Mouse (Mus musculus) thymus, postnatal 4 days (tissue): ENCODE results near the gene Irx4.

ENCODE experiments used
- DNase-seq: peaks from one replicate; pipeline ENCODE4 v3.0.0; 2021

The Irx4 gene

DNA sequence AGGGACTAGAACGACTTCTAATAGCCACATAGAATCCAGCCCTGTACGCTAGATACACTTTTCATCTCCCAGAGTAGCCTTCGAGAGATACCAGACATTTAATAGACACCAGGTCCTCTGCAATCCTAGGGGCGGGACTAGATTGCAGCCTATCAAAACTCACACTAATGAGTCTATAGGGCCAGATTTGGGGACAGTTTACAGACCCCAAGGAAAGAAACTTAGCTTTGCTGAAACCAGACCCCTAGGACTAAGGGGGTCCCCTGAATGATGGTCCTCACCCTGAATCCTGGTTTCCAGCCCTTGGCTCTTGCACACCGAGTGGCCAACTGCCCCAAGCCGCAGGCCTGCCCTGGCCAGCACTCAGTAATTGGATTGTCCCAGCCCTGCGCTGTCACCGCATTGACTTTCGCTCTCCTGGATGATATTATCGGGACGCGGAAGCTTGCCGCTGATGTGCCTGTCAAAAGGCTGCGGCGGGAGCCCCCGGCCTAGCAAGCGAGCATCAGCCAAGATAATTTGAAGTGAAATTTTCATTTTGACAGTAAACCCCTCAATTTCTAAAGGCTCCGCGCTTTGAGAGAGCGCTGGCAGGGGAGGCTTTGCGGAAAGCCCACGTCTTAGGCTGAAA is 10.3 kb downstream of the Irx4 start:
- DNase-seq = no peak

DNA sequence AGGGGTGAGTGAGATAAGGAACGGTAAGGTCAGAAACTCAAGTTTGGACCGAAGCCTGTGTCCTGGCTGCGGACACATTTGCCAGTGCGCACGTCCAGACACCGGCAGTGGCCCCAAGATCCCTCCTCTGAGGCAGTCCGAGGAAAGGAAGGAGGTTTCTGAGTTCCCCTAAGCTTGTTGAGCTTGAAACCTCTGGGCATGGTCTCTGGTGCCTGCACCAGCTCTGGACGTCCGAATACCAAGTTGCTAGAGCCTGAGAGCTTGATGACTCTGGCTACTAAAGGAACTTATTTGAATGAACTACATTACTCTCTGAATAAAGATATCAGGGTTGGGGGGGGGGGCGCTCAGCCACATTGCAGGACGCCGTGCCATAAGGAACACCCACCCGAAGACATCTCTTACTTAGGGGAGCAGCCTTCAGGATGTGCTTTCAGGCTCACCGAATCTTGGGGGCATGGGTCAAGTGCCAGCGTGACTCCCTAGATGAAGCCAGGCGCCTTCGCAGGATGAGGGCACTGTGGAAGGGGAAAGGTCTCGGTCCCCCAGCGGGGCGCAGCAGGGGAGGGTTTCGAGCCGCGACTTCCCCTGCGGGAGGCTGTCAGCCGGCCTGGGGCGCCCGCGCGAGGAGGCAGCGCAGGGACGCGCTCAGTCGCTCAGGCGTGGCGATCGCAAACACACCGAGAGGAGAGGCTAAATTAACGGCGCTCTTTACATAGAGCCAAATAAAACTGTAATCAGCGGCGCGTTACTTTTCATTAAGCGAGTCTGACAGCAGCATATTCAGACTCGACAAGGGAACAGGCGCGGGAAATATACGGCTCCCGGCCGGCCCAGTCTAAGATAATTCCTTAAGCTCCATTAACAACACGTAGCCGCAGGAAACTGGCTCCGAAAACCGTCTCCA is 11.3 kb downstream of the Irx4 start:
- peak; percentile 20 for DNase-seq

DNA sequence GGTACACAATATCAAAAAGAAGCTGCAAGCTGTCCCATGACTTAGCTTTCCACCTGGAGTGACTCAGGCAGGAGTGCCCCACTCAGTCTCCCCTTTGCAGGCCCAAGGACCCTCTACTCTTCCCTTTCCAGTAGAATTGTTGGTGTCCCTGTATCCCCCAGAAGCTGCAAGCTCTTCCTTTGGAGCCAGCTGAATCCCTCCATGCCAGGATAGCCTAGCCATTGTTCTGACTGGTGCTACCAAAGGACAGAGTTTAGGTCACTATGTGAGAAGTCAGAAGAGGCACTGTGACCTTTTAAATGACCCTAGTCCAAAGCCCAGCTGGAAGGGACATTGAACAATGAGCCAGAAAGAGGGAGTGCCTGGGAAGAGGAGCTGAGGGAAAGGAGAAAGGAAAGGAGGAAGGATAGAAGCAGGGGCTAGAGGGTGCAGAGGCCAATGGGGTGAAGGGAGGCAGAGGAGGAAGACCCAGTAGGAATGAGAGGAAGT is 12.6 kb downstream of the Irx4 start:
- no peak for DNase-seq

DNA sequence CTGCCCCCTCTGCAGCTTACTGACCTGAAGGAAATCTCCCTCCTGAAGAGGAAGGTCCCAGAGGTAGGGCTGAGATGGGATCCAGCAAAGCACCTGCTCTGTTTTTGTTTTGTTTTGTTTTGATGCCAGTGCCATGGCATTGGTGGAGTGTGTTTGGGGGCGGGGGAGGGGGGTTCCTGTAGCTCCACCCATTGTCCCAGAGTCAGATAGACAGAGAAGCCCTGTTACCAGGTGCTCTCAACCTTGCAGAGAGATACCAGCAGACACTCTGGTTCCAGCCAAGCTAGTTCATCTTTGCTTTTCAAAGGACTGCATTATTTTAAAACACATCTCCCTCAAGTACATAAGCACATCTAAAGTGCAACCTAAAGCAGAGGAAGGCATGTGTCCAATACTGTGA is 13.3 kb downstream of the Irx4 start:
- no peak for DNase-seq

DNA sequence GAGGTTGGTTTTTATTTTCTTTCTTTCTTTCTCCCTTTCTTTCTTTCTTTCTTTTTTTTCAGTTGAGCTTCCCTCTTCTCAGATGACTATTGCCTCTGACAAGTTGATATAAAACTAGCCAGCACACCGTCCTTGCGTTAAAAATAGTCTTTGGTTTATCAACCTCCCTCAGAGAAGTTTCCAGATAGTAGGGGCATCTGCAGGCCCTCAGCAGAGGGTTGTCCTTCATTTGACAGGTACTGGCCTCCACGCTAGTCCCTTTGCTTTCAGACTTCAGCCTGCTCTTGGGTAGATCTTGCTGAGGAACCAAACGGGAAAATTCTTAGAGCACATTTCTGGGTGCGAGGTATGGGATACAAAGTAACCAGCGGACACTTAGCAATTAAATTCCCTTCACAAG is 17.1 kb downstream of the Irx4 start:
- DNase-seq = no peak

DNA sequence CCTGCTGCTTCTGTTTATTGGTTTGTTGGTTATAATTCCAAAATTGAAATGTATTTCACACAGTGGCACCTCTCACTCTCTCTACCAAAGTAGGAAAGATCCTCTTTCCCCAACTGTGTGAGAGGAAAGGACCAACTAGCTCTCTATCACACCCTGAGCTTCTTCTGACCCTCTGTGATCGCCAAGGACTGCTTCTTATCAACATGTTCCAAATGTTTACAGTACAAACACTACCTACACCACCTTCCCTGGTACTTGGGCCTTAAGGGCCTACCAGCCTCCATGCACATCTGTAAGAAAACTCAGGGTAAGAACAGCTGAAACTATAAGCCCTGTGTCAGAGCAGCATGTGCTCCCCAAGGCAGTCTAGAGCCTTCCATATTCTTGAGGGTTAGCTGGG is 17.5 kb downstream of the Irx4 start:
- DNase-seq = no peak

DNA sequence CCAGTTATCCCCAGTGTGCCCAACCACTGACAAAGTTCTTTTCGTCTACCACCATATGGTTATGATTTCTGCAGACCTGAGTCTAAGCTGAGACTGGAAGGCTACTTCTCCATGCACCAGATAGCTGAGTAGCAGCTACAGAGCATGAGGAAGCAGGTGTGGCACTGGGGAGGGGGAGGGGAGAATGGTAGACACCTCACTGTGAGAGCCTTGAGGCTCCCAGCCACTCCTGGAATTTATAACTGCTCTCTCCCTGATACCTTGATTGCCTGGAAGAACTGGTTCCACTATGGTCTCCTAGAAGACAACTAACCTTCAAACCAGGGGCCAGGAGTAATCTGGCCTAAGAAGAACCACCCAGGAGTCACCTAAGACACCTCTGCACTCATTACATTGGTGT is 18.9 kb downstream of the Irx4 start:
- DNase-seq = no peak

DNA sequence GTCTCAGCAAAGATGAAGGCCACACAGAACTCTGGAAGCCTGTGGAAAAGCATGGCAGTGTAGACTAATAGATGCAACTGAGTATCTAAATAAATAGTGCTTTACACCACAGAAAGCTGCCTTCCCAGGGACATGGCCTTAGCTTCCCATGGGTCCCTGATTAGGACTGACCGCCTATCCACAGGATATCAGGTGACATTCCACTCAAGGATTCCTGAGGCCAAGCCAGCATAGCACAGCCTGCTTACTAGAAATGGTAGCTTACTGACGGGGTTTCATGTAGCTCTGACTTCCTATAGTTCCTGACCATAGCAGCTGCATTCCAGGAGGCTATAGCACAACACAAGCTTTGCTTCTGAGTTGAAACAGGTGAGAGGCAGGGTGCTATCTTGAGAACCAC is 22.1 kb downstream of the Irx4 start:
- no peak for DNase-seq

DNA sequence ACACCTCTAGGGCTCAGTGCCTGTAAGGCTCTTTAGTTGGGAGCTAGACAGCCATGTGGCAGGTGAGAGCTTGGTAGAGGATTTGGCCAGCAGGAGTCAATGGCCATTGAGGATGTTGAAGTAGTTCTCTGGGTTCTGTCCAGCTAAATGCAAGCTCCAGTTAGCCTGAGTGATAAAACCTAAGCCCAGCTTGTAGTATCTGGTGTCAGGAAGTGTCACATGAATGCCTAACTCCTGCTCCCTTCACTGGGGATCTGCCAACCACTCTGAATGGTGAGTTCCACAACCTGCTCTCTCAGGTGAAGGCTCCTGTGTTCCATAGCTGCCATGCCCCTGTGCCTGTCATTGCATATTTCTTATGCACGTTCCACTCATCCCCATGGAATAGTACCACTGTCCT is 23.3 kb downstream of the Irx4 start:
- DNase-seq = no peak

DNA sequence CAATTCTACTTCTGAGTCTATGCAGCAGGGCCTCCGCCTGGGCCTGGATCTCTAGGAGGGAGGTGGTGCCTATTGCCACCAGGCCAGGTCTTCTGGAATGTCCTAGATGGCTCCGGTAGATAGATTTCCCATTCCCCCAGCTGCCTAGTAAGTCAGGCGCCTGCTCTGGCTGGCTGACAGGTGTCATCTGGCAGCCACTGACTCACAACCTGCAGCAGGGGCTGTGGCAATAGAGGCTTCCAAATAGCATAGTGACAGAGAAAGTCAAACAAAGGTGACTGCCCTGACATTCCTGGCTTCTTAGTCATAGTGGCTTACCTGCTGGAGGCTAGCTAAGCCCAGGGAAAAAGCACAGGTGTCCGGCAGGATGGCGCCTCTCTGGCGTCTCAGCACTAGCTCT is 29.9 kb downstream of the Irx4 start:
- DNase-seq = no peak

DNA sequence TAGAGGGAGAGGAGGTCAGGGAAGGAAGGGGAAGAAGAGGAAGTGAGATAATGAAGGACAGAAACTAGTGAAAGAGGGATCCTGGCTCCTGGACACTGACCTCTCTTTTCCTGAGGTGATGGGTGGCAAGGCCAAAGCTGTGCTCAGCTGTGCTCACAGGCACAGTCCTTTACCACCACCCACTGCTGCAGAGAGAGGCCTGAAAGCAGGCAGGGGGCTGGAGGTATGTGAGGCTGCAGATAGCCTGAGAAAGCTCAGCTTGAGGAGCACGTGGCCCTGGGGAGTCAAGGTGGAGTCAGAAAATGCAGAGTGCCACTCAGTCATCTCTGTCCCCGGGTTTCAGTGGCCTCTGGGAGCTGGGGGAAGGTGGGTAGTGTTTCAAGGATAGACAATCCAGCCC is 30.8 kb downstream of the Irx4 start:
- no peak for DNase-seq

DNA sequence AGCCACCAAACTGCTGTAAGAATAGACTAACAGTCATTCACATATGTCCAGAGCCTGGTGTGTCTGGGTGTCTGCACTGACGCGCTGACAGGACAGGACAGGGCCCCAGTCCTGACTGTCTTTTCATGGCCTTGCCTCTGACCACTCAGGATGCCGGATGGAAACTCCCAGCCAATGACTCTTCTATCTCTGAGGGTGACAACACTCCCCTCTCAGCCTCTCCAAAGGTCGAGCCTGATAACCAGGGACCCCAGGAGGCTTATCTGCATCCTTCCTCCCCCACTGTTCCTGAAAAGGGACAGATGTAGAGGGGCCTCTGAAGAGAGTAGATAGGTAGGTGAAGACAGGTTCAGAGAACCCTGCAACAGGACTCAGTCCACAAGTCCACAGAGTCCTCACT is 38.4 kb downstream of the Irx4 start:
- no peak for DNase-seq

DNA sequence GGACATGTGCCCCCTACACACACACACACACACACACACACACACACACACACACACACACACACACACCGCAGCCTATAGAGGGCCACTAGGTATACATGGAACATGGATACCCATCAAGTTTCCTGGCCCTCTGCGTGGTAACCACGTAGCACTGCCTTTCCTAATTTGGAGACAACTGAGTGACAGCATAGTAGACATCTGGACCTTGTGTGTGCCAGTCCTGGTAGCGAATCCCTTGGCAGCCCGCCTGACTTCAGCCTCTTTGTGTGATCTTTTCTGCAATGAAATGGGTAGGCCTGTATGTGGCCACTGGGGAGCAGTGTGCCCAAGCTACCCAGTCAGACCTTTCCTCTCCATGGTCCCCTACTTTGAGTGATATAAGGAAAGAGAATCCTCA is 39.0 kb downstream of the Irx4 start:
- DNase-seq = no peak

DNA sequence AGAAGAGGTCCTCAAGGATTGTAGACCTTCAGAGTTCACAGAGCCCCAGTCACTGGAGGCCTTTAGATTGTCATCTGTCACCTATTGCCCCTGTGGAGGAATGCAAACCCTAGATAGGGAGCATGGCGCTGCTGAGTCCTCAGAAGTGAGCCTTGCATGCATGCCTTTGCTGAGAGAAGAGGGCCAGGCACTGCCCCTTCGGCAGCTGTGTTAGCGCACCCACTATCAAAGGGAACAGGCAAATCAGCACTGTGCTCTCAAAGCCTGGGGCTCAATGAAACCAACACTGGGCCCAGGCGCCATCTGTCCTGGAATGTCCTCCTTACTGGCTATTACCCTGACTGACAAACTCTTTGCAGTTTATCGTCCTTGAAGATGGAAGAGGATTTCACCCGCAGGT is 44.5 kb downstream of the Irx4 start:
- no peak for DNase-seq

DNA sequence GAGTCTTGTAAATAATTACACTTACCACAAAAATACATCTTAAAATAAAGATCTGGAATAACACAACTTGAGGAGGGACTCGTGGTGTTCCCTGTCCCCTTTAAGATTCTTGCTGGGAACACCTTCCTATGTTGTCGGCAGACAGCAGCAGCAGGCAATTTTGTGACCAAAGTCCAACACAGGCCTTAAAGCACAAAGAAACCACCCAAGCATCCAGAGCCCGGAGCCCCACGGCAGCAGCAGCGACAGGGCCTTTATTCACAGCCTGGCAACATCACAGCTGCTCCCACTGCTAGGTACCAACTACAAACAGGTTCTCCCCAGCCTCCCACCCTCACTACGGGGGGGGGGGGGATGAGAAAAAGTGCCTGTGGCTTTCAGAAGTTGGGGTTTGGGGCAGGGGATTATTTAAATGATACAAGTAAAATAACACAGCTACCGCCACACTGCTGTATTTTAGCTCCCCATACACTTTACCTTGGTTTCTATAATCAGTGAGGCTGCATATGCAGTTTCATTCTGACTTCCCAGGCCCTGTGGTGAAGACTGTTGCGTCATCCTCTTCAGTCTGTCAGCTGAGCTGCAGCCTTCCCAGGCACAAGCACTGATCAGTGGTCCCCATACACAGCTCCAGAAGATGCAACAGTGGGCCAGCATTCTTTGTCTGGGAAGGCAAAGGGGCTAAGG is 45.3 kb downstream of the Irx4 start:
- DNase-seq = no peak

DNA sequence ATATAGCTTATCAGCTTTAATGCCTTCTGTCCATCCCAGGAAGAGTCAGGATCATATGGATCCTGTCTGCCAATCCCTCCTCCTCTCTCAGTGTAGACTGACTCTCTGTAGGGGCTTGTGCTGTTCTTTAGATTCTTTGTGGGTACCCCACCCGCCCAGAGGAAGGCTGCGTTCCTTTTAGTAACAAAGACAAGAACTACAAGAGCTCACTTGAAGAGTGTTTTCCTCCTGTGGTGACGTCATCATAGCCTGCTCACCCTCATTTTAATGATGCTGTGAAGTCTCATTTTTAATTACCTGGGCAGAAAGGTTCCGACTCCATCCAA is 45.8 kb downstream of the Irx4 start:
- no peak for DNase-seq

DNA sequence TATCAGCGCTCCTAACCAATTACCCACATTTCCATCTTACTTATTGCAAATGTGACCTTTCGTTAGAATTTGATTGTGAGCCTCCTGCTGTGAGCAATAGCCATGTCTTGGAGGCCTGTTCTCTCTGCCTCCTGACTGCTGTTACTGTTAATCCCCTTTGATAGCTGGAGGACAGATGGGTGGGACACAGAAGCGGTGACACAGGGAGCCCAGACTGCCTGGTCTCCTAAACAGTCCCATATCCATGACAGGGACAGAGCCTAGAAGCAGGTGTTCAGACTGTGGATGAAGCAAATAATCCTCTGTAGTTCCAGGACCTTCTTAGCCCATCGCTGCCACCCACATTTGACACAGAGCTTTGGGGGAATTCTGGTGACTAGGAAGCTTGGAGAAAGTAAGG is 46.2 kb downstream of the Irx4 start:
- DNase-seq = no peak

DNA sequence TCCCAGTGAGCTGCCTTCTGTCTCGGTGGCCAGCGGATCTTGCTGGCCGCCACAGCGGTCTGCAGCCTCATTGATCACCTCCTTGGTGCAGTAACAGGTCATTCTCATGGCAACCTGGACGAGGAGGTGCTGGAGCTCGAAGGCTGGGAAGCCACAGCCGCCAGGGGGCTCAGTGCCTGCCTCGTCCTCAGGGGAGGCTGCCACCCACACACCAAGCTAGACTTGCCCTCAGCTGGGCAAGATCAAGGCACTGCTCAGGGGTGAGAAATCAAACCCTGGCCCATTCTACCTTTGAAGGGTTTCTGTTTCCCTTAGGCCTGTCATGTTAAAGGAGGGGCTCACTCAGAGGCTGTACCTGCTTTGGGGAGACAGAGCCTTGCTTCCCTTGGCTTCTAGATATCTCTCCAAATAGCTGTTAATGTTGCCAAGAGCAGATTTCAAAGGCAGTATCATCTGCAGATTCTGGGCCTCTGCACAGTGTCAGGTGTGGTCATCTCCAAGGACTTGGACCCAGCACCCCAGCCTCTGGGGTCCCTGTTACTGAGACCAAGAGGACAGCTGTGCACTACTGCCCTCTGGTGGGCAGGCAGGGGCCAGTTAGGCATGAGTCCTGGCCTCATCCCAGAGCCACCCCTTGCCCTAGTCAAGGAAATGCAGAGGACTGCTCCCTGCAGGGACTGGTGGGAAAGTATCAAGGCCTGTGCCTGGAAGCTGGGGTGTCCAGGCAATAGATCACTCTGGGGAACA is 50.1 kb downstream of the Irx4 start:
- peak; percentile 79 for DNase-seq
